Mouse (Mus musculus): Measurements from ENCODE around the gene Alg11.

The Alg11 gene

GRCm38 (mm10) chr8:22061126-22061525, 605 bp downstream of the Alg11 start:
- no peak for DNase-seq (ENCODE audit: extremely low read depth, low read depth, low spot score)

- DNase-seq (ENCODE audit: extremely low read depth, low read depth, low spot score), result no peak
Measured at GRCm38 (mm10) chr8:22079313-22080007, 18.9 kb downstream of the Alg11 start.

GRCm38 (mm10) chr8:22089226-22089625, 28.7 kb downstream of the Alg11 start:
- DNase-seq (ENCODE audit: extremely low read depth, low read depth, low spot score), result no peak

- DNase-seq (ENCODE audit: extremely low read depth, low read depth, low spot score), result no peak
Measured at GRCm38 (mm10) chr8:22091568-22091967, 31.0 kb downstream of the Alg11 start.

GRCm38 (mm10) chr8:22107020-22107419, 46.5 kb downstream of the Alg11 start:
- no peak for DNase-seq (ENCODE audit: extremely low read depth, low read depth, low spot score)
